Mouse (Mus musculus) spleen, adult 2 months (tissue): Measurements from ENCODE around the gene Pid1. TPM values are rescaled to one million over a fixed set of nuclear protein-coding genes. Genes with fewer than 3 reads are reported as not detected.

Experiments
- DNase-seq, 2 experiments: peaks; one replicate each; pipeline versions ENCODE4 v3.0.0 to v3.0.0-alpha.2; 2012 to 2021; ENCODE audit warnings: low spot score in 2 of 2, low read depth in 1 of 2
- H3K27ac ChIP-seq: fragments of 200-500 bp; 2 replicates; pipeline ENCODE4 v1.5.1; 2012; ENCODE audit warnings: low read length, inconsistent platforms; ENCODE audit not compliant: insufficient read depth
- H3K27me3 ChIP-seq: fragments of 200-500 bp; 2 replicates; pipeline ENCODE4 v1.6.1; 2012; ENCODE audit warnings: mild to moderate bottlenecking, moderate library complexity, low read length, inconsistent platforms; ENCODE audit not compliant: control insufficient read depth, insufficient read depth
- H3K36me3 ChIP-seq: fragments of 200-500 bp; 2 replicates; pipeline ENCODE4 v1.6.1; 2012; ENCODE audit warnings: mild to moderate bottlenecking, low read length, inconsistent platforms; ENCODE audit not compliant: control insufficient read depth, insufficient read depth
- H3K4me1 ChIP-seq: fragments of 200-500 bp; 2 replicates; pipeline ENCODE4 v1.6.1; 2011; ENCODE audit warnings: inconsistent platforms; ENCODE audit not compliant: control insufficient read depth, insufficient read depth, insufficient read length
- H3K4me3 ChIP-seq: fragments of 200-500 bp; 2 replicates; pipeline ENCODE4 v1.5.1; 2011; ENCODE audit warnings: mild to moderate bottlenecking, inconsistent platforms; ENCODE audit not compliant: insufficient read depth, insufficient read length; ENCODE audit errors: extremely low read depth
- CTCF ChIP-seq: fragments of 200-500 bp; IDR thresholded peaks from 2 replicates; pipeline ENCODE4 v1.5.1; 2011; ENCODE audit warnings: mild to moderate bottlenecking, inconsistent platforms; ENCODE audit not compliant: insufficient read depth, insufficient read length, insufficient replicate concordance; ENCODE audit errors: extremely low read depth
- POLR2A ChIP-seq: fragments of 200-500 bp; IDR thresholded peaks from 2 replicates; pipeline ENCODE4 v1.6.1; 2011; ENCODE audit warnings: low read depth, low read length, inconsistent platforms
- WGBS: fragments of 180-500 bp; shearing (Covaris S2); methylation state at CpG from one replicate; pipeline ENCODE4 v1.1.7; 2018; 5-methylcytosine and 5-hydroxymethylcytosine counted together
- polyA plus RNA-seq: library from polyadenylated mRNA; depleted of rRNA; stranded (reverse); fragments of >200 nt; gene quantifications from 2 replicates; pipeline ENCODE4 v1.2.3, GENCODE M21; 2012

Gene Pid1
- polyA plus RNA-seq, 1 experiment: 8.4 TPM

DNA sequence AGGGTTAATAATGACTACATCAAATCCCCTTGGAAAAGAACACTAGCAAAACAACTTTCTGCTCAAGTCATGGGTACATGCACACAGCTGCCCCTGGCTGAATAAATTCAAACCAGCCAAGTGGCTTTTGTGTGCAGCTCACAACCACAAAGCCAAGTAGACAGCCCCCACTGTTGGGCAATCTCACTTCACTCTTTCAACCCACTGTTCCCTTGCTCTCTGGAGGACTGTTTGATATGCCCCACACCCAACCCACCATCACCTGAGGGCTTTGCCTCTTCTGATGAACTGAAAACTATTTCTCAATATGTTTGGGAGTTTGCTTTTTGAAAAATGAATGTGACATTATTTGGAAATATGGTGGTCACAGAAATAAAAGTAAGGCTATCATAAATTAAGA lies 171.8 kb downstream of the Pid1 start:
- Histone ChIP-seq H3K27me3 (no peaks in the 10 kb centered on the region), H3K36me3 (no peaks in the 10 kb centered on the region), H3K27ac (no peak overlapping the region), H3K4me1 (no peaks in the 10 kb centered on the region), H3K4me3 (no peak overlapping the region)
- TF ChIP-seq POLR2A (no peak), CTCF (no peak)
- DNase-seq: no peak

DNA sequence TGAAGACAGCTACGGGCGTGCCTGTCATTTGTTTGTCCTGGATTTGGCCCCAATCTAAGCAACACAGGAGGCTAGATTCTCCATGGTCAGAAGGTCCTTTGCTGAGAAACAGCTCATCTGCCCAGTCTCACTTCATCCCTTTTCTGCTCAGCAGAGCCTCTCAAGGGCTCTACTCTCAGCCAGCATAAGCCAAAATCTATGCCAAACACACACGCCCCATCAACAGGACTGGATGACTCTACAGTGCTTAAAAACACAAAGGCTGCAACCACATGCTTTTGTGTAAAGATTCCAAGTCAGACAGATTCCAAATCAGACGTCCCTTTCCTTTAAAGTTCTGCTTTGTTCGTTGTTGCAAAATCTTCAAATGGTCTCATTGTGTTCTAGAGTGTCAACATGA lies 174.5 kb downstream of the Pid1 start:
- 88% methylated on average over 5 of the region's 5 CpGs for WGBS
- no peaks in the 10 kb centered on the region for H3K36me3 ChIP-seq

DNA sequence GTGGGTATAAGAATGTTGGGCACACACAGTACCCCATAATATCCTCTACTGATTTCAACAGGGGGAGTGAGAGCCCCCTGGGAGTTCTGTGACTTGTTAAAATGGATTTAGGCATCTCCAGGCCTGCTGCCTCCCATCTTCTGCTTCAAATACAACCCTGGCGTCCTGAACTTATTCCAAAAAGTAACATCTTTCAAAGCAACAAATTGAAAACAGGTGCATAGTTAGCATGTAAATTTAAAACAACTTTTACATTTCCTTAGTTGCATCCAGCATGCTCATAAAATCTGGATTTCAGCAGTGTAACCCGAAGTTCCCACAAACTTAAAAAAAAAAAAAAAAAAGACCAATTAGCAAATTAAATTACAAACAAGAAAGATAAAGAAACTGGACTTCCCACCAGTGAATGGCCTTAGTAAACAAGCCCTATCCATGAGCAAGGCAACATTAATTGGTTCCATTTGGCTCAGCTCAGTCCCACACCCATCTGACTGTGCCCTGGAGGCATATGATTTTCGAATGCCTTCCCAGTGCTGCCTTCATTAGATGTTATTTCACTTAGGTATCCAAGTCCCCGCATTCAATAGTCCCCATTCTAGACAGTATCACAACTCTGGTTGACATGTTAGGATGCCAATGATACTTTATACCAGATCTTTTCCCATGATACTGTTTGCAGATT lies 177.1 kb downstream of the Pid1 start:
- TF ChIP-seq CTCF (no peak), POLR2A (no peak)
- Histone ChIP-seq H3K4me3 (no peak overlapping the region), H3K27me3 (no peaks in the 10 kb centered on the region), H3K36me3 (no peaks in the 10 kb centered on the region), H3K4me1 (no peaks in the 10 kb centered on the region), H3K27ac (no peak overlapping the region)
- DNase-seq: no peak
- 82% methylated on average over 4 of the region's 4 CpGs for WGBS

More for the DNA sequence above, 174.5 kb downstream of the Pid1 start:
- Histone ChIP-seq H3K27me3 (no peaks in the 10 kb centered on the region), H3K4me1 (no peaks in the 10 kb centered on the region), H3K27ac (no peak overlapping the region), H3K4me3 (no peak overlapping the region)
- TF ChIP-seq CTCF (no peak), POLR2A (no peak)
- DNase-seq: no peak

DNA sequence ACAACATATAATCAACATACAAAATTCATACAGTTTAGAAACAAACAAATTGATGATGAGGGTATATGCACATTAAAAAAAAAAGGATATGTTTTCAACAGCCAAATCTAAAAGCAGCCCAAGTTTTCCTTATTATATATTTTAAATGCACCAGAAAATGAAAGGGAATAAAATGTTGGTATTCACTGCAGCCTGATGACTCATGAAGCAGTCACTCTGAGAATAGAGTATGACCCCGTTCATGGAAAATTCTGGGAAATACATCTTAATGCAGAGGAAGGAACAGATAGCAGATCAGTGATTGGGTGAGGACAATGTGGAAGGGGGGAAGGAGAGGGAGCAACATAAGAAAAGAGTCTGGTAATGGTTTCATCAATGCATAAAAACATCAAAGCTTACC lies 186.3 kb downstream of the Pid1 start:
- WGBS: 79% methylated on average over 1 of the region's 1 CpGs
- H3K27ac ChIP-seq: no peak overlapping the region
- TF ChIP-seq POLR2A (no peak), CTCF (no peak)
- H3K27me3 ChIP-seq: no peaks in the 10 kb centered on the region
- H3K4me1 ChIP-seq: no peaks in the 10 kb centered on the region
- no peak overlapping the region for H3K4me3 ChIP-seq
- H3K36me3 ChIP-seq: no peaks in the 10 kb centered on the region
- no peak for DNase-seq

DNA sequence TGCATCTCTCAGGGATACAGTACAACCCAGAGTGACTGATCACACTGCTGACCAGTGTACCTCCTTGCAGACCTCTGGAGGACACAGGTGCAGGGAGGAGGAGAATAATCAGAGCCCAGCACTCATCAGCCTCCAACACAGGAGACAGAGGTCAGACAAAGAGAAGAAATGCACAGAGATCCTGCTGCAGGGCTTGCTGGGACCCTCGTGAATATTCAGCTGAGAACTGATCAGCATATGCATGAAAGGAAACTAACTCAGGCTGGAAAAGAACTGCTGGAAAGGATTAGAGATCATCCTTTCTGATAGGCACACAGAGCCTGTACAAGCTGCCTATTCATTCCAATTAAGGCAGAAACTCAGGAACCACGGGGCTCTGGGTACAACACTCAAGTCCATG lies 186.9 kb downstream of the Pid1 start:
- WGBS: 60% methylated on average over 2 of the region's 2 CpGs

DNA sequence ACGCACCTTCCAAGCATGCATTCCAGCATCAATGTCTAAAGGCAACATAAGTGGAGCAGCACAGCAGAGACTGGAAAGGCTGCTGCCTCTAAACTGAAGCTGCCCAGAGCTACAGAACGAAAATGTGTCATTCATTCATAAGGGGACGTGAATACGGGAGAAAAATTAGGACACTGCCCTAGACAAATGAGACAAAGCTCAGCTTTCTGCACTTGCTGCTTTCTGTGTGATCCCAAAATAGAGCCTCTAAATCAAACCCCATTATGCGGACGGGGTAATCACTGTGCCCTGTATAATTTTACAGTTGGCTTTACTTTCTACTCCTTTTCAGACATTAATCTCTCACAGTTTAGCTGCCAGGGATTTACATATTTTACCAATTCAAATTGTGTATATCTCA lies 191.0 kb downstream of the Pid1 start:
- no peak overlapping the region for H3K4me3 ChIP-seq
- H3K36me3 ChIP-seq: no peaks in the 10 kb centered on the region
- H3K27me3 ChIP-seq: no peaks in the 10 kb centered on the region
- no peaks in the 10 kb centered on the region for H3K4me1 ChIP-seq
- TF ChIP-seq CTCF (no peak), POLR2A (no peak)
- DNase-seq: no peak
- WGBS: 88% methylated on average over 6 of the region's 6 CpGs
- no peak overlapping the region for H3K27ac ChIP-seq

More for the DNA sequence above, 186.9 kb downstream of the Pid1 start:
- Histone ChIP-seq H3K27ac (no peak overlapping the region), H3K27me3 (no peaks in the 10 kb centered on the region), H3K4me1 (no peaks in the 10 kb centered on the region), H3K4me3 (no peak overlapping the region), H3K36me3 (no peaks in the 10 kb centered on the region)
- no peak for TF ChIP-seq CTCF
- TF ChIP-seq POLR2A: no peak
- DNase-seq: no peak

DNA sequence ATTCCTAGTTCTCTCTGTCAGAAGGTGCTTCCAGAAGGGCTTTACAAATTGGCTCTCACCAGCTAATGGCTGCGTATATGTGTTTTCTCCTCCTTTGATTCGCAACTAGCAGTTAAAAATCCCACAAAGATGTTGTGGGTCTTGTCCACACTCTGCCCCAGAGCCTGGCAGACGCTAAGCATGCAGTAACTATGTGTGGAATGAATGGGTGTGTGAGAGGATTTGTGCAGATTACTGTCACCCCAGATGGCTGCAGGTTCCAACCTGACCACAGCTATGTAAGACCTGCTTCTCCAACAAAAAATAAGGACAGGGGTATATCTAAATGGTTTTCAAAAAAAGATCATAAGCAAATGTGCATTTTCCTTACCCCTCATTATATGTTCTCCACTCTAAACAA lies 206.2 kb downstream of the Pid1 start:
- no peak for DNase-seq
- no peak overlapping the region for H3K27ac ChIP-seq
- H3K36me3 ChIP-seq: no peaks in the 10 kb centered on the region
- H3K27me3 ChIP-seq: no peaks in the 10 kb centered on the region
- TF ChIP-seq CTCF: no peak
- no peak for TF ChIP-seq POLR2A
- no peaks in the 10 kb centered on the region for H3K4me1 ChIP-seq
- no peak overlapping the region for H3K4me3 ChIP-seq
- 83% methylated on average over 3 of the region's 3 CpGs for WGBS
